Mouse (Mus musculus): ENCODE measurements around the gene Tmx2. TPM values are rescaled to one million over a fixed set of nuclear protein-coding genes. Genes with fewer than 3 reads are reported as not detected.
"Not testable (repeated sequence)": the region's sequence is repeated elsewhere in the genome, so short reads cannot be mapped to it uniquely, and the experiment has no call there.

Tmx2 gene
- polyA plus RNA-seq, 1 experiment from 2014 or later: 185 TPM

- H3K4me1 ChIP-seq (replicated peaks; ENCODE audit: control insufficient read depth, insufficient read depth, low read length); H3K4me2 ChIP-seq (replicated peaks; ENCODE audit: low read depth, low read length); ATAC-seq (ENCODE audit: low FRiP score); H3K27me3 ChIP-seq (ENCODE audit: control insufficient read depth, insufficient read depth, low read length); H3K27ac ChIP-seq (ENCODE audit: low read depth, low read length); DNase-seq (ENCODE audit: low spot score); H3K4me3 ChIP-seq (ENCODE audit: low read depth, low read length); H3K9ac ChIP-seq (ENCODE audit: low read depth, low read length); H3K36me3 ChIP-seq (ENCODE audit: control insufficient read depth, insufficient read depth, low read length); H3K9me3 ChIP-seq (ENCODE audit: control insufficient read depth, low read length): not testable (repeated sequence)
- WGBS: 61% methylated on average over 4 of the region's 5 CpGs
These were observed 7.4 kb downstream of the Tmx2 start for GRCm38 (mm10) chr2:84671535-84671934.

GRCm38 (mm10) chr2:84670569-84670933 is 8.4 kb downstream of the Tmx2 start, which contains the start of gene Selenoh:
TSS of gene Selenoh (minus strand) at chr2:84670770.
- ATAC-seq (ENCODE audit: low FRiP score): peak; percentile 98
- under 1% methylated on average over 20 of the region's 20 CpGs for WGBS
- Histone ChIP-seq H3K27me3 (ENCODE audit: control insufficient read depth, insufficient read depth, low read length) (no peaks in the 10 kb centered on the region), H3K36me3 (ENCODE audit: control insufficient read depth, insufficient read depth, low read length) (0 out of 2 replicates have a peak, but pooled peaks cover 2% of the 10 kb centered on the region), H3K9me3 (ENCODE audit: control insufficient read depth, low read length) (no peaks in the 10 kb centered on the region), H3K4me3 (ENCODE audit: low read depth, low read length) (peak within 1 kb of the TSS; percentile 89), H3K4me2 (replicated peaks; ENCODE audit: low read depth, low read length) (peak within 1 kb of the TSS; percentile 74), H3K9ac (ENCODE audit: low read depth, low read length) (peak within 1 kb of the TSS; percentile 95), H3K27ac (ENCODE audit: low read depth, low read length) (peak within 1 kb of the TSS; percentile 91), H3K4me1 (replicated peaks; ENCODE audit: control insufficient read depth, insufficient read depth, low read length) (no peaks in the 10 kb centered on the region; the same call in 1 of the 2 replicates)
- peak; percentile 92 for DNase-seq (ENCODE audit: low spot score)

GRCm38 (mm10) chr2:84669828-84670568 is 8.9 kb downstream of the Tmx2 start:
- Histone ChIP-seq H3K4me3 (ENCODE audit: low read depth, low read length) (peak overlapping the region; percentile 89), H3K9ac (ENCODE audit: low read depth, low read length) (peak overlapping the region; percentile 95), H3K27me3 (ENCODE audit: control insufficient read depth, insufficient read depth, low read length) (no peaks in the 10 kb centered on the region), H3K4me1 (replicated peaks; ENCODE audit: control insufficient read depth, insufficient read depth, low read length) (no peaks in the 10 kb centered on the region; the same call in 1 of the 2 replicates), H3K4me2 (replicated peaks; ENCODE audit: low read depth, low read length) (peak overlapping the region; percentile 74), H3K36me3 (ENCODE audit: control insufficient read depth, insufficient read depth, low read length) (0 out of 2 replicates have a peak, but pooled peaks cover 2% of the 10 kb centered on the region), H3K27ac (ENCODE audit: low read depth, low read length) (peak overlapping the region; percentile 91), H3K9me3 (ENCODE audit: control insufficient read depth, low read length) (no peaks in the 10 kb centered on the region)
- no peak for DNase-seq (ENCODE audit: low spot score)
- ATAC-seq (ENCODE audit: low FRiP score): peak; percentile 84
- WGBS: 3% methylated on average over 38 of the region's 39 CpGs

GRCm38 (mm10) chr2:84666081-84666480 is 12.9 kb downstream of the Tmx2 start:
- Histone ChIP-seq H3K9ac (ENCODE audit: low read depth, low read length) (no peak overlapping the region), H3K4me3 (ENCODE audit: low read depth, low read length) (no peak overlapping the region), H3K27ac (ENCODE audit: low read depth, low read length) (no peak overlapping the region), H3K4me2 (replicated peaks; ENCODE audit: low read depth, low read length) (no peak overlapping the region), H3K36me3 (ENCODE audit: control insufficient read depth, insufficient read depth, low read length) (no peaks in the 10 kb centered on the region), H3K4me1 (replicated peaks; ENCODE audit: control insufficient read depth, insufficient read depth, low read length) (no peaks in the 10 kb centered on the region; the same call in 1 of the 2 replicates), H3K9me3 (ENCODE audit: control insufficient read depth, low read length) (no peaks in the 10 kb centered on the region), H3K27me3 (ENCODE audit: control insufficient read depth, insufficient read depth, low read length) (no peaks in the 10 kb centered on the region)
- ATAC-seq (ENCODE audit: low FRiP score) (no peak), DNase-seq (ENCODE audit: low spot score) (no peak)
- 69% methylated on average over 12 of the region's 12 CpGs for WGBS

GRCm38 (mm10) chr2:84662866-84663265 is 16.1 kb downstream of the Tmx2 start:
- Histone ChIP-seq H3K4me3 (ENCODE audit: low read depth, low read length) (no peak overlapping the region), H3K9ac (ENCODE audit: low read depth, low read length) (no peak overlapping the region), H3K9me3 (ENCODE audit: control insufficient read depth, low read length) (no peaks in the 10 kb centered on the region), H3K27me3 (ENCODE audit: control insufficient read depth, insufficient read depth, low read length) (no peaks in the 10 kb centered on the region), H3K4me1 (replicated peaks; ENCODE audit: control insufficient read depth, insufficient read depth, low read length) (no peaks in the 10 kb centered on the region), H3K36me3 (ENCODE audit: control insufficient read depth, insufficient read depth, low read length) (no peaks in the 10 kb centered on the region), H3K27ac (ENCODE audit: low read depth, low read length) (no peak overlapping the region), H3K4me2 (replicated peaks; ENCODE audit: low read depth, low read length) (no peak overlapping the region)
- 37% methylated on average over 2 of the region's 2 CpGs for WGBS
- no peak for ATAC-seq (ENCODE audit: low FRiP score)
- peak; percentile 55 for DNase-seq (ENCODE audit: low spot score)

GRCm38 (mm10) chr2:84660253-84660652 is 18.7 kb downstream of the Tmx2 start:
- Histone ChIP-seq H3K27me3 (ENCODE audit: control insufficient read depth, insufficient read depth, low read length) (no peaks in the 10 kb centered on the region), H3K27ac (ENCODE audit: low read depth, low read length) (no peak overlapping the region), H3K9ac (ENCODE audit: low read depth, low read length) (no peak overlapping the region), H3K9me3 (ENCODE audit: control insufficient read depth, low read length) (no peaks in the 10 kb centered on the region), H3K4me2 (replicated peaks; ENCODE audit: low read depth, low read length) (no peak overlapping the region), H3K4me3 (ENCODE audit: low read depth, low read length) (no peak overlapping the region), H3K4me1 (replicated peaks; ENCODE audit: control insufficient read depth, insufficient read depth, low read length) (no peaks in the 10 kb centered on the region), H3K36me3 (ENCODE audit: control insufficient read depth, insufficient read depth, low read length) (no peaks in the 10 kb centered on the region)
- DNase-seq (ENCODE audit: low spot score): no peak
- WGBS: 69% methylated on average over 3 of the region's 3 CpGs
- ATAC-seq (ENCODE audit: low FRiP score): no peak

- no peak within 1 kb of the TSS for H3K4me3 ChIP-seq (ENCODE audit: low read depth, low read length)
- no peak within 1 kb of the TSS for H3K4me2 ChIP-seq (replicated peaks; ENCODE audit: low read depth, low read length)
- no peak for ATAC-seq (ENCODE audit: low FRiP score)
- no peak within 1 kb of the TSS for H3K27ac ChIP-seq (ENCODE audit: low read depth, low read length)
- no peaks in the 10 kb centered on the region for H3K36me3 ChIP-seq (ENCODE audit: control insufficient read depth, insufficient read depth, low read length)
- H3K9ac ChIP-seq (ENCODE audit: low read depth, low read length): no peak within 1 kb of the TSS
- H3K9me3 ChIP-seq (ENCODE audit: control insufficient read depth, low read length): no peaks in the 10 kb centered on the region
- DNase-seq (ENCODE audit: low spot score): no peak
- 91% methylated on average over 32 of the region's 32 CpGs for WGBS
- no peaks in the 10 kb centered on the region for H3K27me3 ChIP-seq (ENCODE audit: control insufficient read depth, insufficient read depth, low read length)
- no peaks in the 10 kb centered on the region for H3K4me1 ChIP-seq (replicated peaks; ENCODE audit: control insufficient read depth, insufficient read depth, low read length)
These were observed 20.1 kb downstream of the Tmx2 start, which contains the start of gene Btbd18 for GRCm38 (mm10) chr2:84658806-84659205. TSS of gene Btbd18 (plus strand) at chr2:84659079.

GRCm38 (mm10) chr2:84655864-84656263 is 23.1 kb downstream of the Tmx2 start:
- Histone ChIP-seq H3K36me3 (ENCODE audit: control insufficient read depth, insufficient read depth, low read length) (no peaks in the 10 kb centered on the region), H3K4me1 (replicated peaks; ENCODE audit: control insufficient read depth, insufficient read depth, low read length) (no peaks in the 10 kb centered on the region), H3K9me3 (ENCODE audit: control insufficient read depth, low read length) (no peaks in the 10 kb centered on the region), H3K27me3 (ENCODE audit: control insufficient read depth, insufficient read depth, low read length) (no peaks in the 10 kb centered on the region), H3K9ac (ENCODE audit: low read depth, low read length) (no peak overlapping the region), H3K27ac (ENCODE audit: low read depth, low read length) (no peak overlapping the region), H3K4me3 (ENCODE audit: low read depth, low read length) (no peak overlapping the region), H3K4me2 (replicated peaks; ENCODE audit: low read depth, low read length) (no peak overlapping the region)
- DNase-seq (ENCODE audit: low spot score) (no peak), ATAC-seq (ENCODE audit: low FRiP score) (no peak)
- 87% methylated on average over 1 of the region's 1 CpGs for WGBS

- Histone ChIP-seq H3K36me3 (ENCODE audit: control insufficient read depth, insufficient read depth, low read length) (no peaks in the 10 kb centered on the region), H3K9me3 (ENCODE audit: control insufficient read depth, low read length) (no peaks in the 10 kb centered on the region), H3K9ac (ENCODE audit: low read depth, low read length) (no peak overlapping the region), H3K27me3 (ENCODE audit: control insufficient read depth, insufficient read depth, low read length) (no peaks in the 10 kb centered on the region), H3K4me2 (replicated peaks; ENCODE audit: low read depth, low read length) (no peak overlapping the region), H3K27ac (ENCODE audit: low read depth, low read length) (no peak overlapping the region), H3K4me1 (replicated peaks; ENCODE audit: control insufficient read depth, insufficient read depth, low read length) (no peaks in the 10 kb centered on the region), H3K4me3 (ENCODE audit: low read depth, low read length) (no peak overlapping the region)
- DNase-seq (ENCODE audit: low spot score) (no peak), ATAC-seq (ENCODE audit: low FRiP score) (no peak)
These were observed 25.6 kb downstream of the Tmx2 start for GRCm38 (mm10) chr2:84653354-84653753.
